Mouse (Mus musculus): ENCODE data around the gene Gm20431.

GRCm38 (mm10) chr2:167696143-167696542 lies 34.8 kb upstream of the Gm20431 start:
- TF ChIP-seq EP300 (IDR thresholded peaks at IDR 0.05): no peak
- TF ChIP-seq CTCF (IDR thresholded peaks at IDR 0.05): no peak
